Mouse (Mus musculus): ENCODE results near the gene Galt. TPM values are rescaled to one million over a fixed set of nuclear protein-coding genes. Genes with fewer than 3 reads are reported as not detected.
"Not testable (repeated sequence)": the region's sequence is repeated elsewhere in the genome, so short reads cannot be mapped to it uniquely, and the experiment has no call there.

Gene Galt
- total RNA-seq, 2 experiments from 2014 or later = 54.3 to 55.7 TPM

DNA sequence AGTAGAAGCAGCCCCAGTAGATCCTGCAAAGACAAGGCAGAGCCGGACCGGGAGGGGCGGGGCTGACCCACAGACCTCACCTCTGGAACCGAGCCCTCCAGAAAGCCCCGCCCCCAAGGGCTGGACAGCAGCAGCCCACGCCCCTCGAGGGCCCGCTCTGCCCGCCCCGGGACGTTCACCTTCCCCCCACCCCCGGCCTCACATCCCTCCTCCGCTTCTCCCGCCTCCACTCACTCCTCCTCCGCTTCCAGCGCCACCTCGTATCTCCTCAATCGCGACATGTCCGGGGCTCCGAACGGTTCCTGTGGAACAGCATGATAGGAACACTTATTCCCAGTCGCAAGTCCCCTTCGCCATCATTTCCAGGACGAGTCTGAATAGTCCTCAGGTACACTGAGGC, 18.5 kb downstream of the Galt start:
- peak in 1 of 2 experiments; percentile 34 for DNase-seq (ENCODE audit: extremely low spot score in 1 of 2, low spot score in 1 of 2)

DNA sequence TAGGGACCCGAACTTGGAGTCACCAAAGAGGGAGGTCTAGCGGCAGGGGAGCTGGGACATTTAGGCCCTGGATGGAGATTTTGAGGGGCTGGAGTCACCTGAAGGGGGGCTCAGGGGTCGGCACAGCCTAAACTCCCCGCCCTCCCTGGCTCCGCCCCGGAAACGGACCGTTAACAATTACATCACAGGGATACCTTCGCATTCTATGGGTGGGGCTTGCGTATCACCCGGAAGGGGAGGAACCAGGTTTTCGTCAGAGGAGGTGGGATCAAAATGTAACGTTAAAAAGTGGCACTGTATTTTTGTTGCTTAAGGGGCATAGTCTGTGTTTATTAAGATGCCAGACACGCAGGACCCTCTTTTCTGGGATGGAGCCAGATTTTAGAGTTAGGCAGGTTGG, 19.0 kb downstream of the Galt start, which contains the start of gene Ccl27a:
Gene Ccl27a, minus strand, starts transcription at position 246 of the 400 bp plus-strand sequence.
- DNase-seq (ENCODE audit: extremely low spot score in 1 of 2, low spot score in 1 of 2) = peak; percentile 52 to 57

DNA sequence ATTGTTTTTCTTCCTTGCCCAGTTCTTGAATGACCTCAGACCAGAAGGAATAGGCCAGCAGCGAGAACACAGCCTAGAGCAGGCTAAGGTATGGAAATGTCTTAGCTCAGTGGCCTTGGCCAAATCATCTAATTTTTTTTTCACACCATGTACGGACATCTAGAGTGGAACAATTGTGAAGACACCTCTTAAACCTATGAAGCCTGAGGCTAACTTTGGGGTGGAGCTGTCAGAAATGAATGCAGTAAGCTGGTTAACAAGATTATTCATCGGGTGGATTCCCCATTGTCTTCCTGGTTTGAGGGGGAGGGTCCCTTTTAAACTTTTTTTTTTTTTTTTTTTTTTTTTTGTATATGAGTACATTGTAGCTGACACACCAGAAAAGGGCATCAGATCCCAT, 19.5 kb downstream of the Galt start:
- not testable (repeated sequence) for DNase-seq (ENCODE audit: extremely low spot score in 1 of 2, low spot score in 1 of 2)

DNA sequence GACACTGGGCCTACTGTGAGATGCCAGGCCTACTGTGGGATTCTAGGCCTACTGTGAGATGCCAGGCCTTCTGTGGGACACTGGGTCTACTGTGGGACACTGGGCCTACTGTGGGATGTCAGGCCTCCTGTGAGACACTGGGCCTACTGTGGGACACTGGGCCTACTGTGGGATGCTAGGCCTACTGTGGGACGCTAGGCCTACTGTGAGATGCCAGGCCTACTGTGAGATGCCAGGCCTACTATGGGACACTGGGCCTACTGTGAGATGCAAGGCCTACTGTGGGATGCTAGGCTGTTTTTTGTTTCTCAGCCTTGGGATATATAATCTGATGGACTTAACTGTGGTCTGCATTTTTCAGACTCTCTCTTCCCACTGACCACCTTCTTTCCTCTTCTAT, 20.8 kb downstream of the Galt start:
- DNase-seq (ENCODE audit: extremely low spot score in 1 of 2, low spot score in 1 of 2) = not testable (repeated sequence)

DNA sequence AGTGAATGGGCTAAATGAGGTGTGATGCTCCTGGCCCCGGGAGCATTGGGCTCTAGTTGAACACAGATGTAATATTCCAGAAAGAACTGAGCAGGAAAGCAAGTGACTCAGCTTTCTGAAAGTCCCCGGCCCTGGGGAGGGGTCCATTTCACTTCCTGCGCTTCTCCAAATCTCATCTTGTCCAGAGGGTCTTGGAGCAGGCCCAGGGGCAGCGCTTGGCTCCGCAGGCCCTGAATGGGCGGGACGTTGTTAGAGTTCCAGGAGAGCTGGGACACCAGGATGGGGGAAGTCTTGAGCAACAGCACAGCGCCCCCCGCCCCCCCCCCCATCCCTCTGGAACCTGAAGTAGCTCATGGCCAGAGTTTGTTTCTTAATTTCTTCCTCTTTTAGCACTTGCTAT, 26.2 kb downstream of the Galt start:
- DNase-seq (ENCODE audit: extremely low spot score in 1 of 2, low spot score in 1 of 2) = not testable (repeated sequence)

DNA sequence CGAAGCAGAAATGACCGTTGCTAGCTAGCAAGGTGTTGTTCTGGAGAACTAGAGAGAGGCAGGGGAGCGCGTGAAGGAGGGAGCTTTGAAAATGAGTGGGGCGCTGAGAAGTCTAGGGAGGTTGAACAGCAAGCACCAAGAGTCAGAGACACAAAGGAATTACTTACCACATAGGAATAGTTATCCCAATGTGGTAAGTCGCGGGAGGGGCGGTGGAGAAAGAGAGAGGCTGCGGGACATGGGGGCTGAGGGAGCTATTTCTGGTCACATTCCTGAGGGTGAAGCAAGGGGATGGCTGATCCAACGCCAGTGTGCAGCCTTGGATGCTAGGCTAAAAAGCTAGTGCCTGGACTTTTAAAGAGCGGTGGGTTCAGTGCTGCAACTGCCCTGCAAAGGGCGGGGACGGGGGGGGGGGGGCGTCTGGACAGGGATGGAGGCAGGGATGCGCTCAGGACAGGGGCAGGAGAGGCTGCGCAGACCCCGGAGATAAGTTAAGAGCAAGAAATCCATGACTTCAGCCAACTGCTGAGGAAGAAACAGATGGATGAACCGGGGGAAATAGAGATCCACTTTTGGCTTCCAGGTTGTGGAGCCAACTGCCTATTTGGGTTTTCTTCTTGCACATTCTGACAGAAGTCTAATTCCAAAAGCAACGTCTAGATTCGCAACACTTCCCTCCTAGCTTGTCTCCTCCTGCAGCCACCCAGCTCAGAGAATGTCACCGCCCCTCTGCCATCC, 26.9 kb downstream of the Galt start:
- not testable (repeated sequence) for DNase-seq (ENCODE audit: extremely low spot score in 1 of 2, low spot score in 1 of 2)

DNA sequence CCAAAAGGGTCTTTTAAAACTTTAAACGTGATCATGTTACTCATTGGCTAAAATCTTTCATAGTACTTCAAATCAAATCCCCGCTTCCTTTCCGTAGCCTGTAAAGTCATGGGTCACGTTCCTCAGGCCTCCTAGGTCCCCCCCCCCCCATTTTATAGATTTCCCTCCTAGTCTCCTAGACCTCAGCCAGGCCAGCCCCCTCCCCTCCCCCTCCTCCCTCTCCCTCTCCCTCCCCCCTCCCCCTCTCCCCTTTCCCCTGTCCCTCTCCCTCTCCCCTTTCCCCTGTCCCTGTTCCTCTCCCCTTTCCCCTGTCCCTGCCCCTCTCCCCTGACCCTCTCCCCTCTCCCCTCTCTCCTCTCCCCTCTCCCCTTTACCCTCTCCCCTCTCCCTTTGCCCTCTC, 27.7 kb downstream of the Galt start:
- DNase-seq (ENCODE audit: extremely low spot score in 1 of 2, low spot score in 1 of 2) = not testable (repeated sequence)

DNA sequence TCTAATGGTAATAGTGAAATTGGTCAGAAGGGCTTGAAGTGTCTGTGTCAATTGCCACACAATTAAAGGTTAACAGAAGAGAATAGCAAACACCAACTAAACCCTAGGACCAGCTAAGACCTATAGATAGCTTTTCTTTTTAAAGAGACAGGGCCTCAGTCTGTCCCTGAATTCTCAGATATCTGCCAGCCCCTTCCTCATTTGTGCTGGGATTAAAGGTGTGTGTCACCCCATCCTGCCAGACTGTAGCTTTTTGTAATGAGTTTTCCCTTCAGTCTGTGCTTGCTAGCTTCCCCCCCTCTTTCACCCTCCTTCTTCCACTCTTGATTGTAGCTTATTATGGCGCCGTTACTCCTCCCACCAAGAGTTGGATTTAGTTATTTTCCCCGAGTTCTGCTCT, 28.2 kb downstream of the Galt start:
- not testable (repeated sequence) for DNase-seq (ENCODE audit: extremely low spot score in 1 of 2, low spot score in 1 of 2)

Other genes with a start within 250 kb of the Galt start
- 1 to 10 TPM; 4.5 to 7.0 TPM for gene 1110017D15Rik, start 237.9 kb upstream of the Galt start, total RNA-seq (2021)
- 100 to 1,000 TPM; 159 to 165 TPM for gene Fam219a, start 185.7 kb upstream of the Galt start, total RNA-seq (2021)
- 10 to 100 TPM in 1 of 2 experiments, 1 to 10 TPM in 1; 7.1 to 11.2 TPM for gene Dnaic1, start 185.5 kb upstream of the Galt start, total RNA-seq (2021)
- gene Enho, start 114.9 kb upstream of the Galt start, total RNA-seq (2021) = 10 to 100 TPM; 62.1 to 66.9 TPM
- gene Cntfr, start 58.1 kb upstream of the Galt start, total RNA-seq (2021) = 10 to 100 TPM; 89.6 to 96.1 TPM
- 10 to 100 TPM; 40.0 to 44.8 TPM for gene Il11ra1, start 55.2 kb upstream of the Galt start, total RNA-seq (2021)
- 10 to 100 TPM; 27.7 to 33.6 TPM for gene Rpp25l, start 41.7 kb upstream of the Galt start, total RNA-seq (2021)
- gene Dctn3, start 32.1 kb upstream of the Galt start, total RNA-seq (2021) = 100 to 1,000 TPM; 149 to 172 TPM
- gene Arid3c, start 24.1 kb upstream of the Galt start, total RNA-seq (2021) = not detected
- gene Sigmar1, start 929 bp downstream of the Galt start, total RNA-seq (2021) = 10 to 100 TPM; 40.0 to 41.6 TPM
- 100 to 1,000 TPM; 121 to 134 TPM for gene Ccl27a, start 19.0 kb downstream of the Galt start, total RNA-seq (2021)
- not detected for gene Gm21541, start 148.4 kb downstream of the Galt start, total RNA-seq (2021)
- gene Gm20878, start 186.3 kb downstream of the Galt start, total RNA-seq (2021) = 10 to 100 TPM; 16.0 to 17.9 TPM
- gene Fam205a4, start 210.8 kb downstream of the Galt start, total RNA-seq (2021) = 1 to 10 TPM; 1.1 to 1.8 TPM

Measured in layer of hippocampus, postnatal 25 days (tissue).